Mouse (Mus musculus): ENCODE results near the gene Exoc6b. TPM values are rescaled to one million over a fixed set of nuclear protein-coding genes. Genes with fewer than 3 reads are reported as not detected.

The Exoc6b gene
- polyA plus RNA-seq, 1 experiment from 2014 or later, result 52.2 TPM

DNA sequence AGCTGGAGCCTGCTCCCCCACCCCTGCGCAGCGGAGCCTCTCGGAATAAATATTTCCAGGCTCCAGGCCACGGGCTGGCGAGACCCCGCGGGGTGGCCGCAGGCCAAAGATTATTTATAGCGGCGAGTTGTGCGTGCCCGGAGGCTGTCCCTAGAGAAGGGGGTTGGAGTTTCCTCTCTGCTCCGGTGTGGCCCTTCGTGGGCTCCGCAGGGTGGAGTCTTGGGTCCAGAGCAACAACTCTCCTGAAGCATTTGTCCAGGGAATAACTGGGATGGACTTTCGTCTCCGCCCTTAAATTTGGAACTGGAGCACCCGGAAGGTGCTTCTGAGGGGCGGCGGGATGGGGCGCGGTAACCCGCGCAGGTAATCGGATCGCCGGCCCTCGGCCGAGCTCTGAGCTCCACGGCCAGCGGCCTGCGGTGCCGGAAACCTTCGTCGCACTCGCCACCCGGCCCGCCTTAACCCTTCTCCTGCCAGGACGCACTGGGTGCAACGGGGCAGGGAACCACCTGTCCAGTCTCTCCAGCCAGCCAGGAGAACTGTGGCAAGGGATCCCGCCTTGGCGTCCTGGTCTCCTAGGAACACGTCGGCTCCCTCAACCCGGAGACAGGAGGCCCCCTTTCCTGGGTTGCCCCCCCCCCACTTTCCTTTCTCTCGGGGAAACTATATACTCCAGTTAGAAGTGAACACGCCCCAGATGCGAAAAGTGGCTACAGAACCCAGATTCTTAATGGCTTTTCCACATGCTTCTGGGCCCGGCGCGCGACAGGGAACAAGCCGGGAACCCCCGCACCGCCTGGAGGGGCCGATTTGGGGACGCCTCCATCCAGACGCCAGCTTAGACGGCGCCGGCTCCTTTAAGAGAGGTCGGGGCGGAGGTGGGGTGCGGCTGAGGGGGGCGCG is 484.3 kb downstream of the Exoc6b start:
- Histone ChIP-seq H3K4me3 (replicated peaks) (peak overlapping the region; percentile 50), H3K27me3 (peaks cover 100% of the 10 kb centered on the region), H3K36me3 (no peaks in the 10 kb centered on the region), H3K9ac (replicated peaks) (peak overlapping the region; percentile 58), H3K4me2 (replicated peaks) (peak overlapping the region; percentile 85), H3K4me1 (replicated peaks) (peaks cover 73% of the 10 kb centered on the region), H3K9me3 (no peaks in the 10 kb centered on the region), H3K27ac (no peak overlapping the region)
- no peak for ATAC-seq
- under 1% methylated on average over 66 of the region's 66 CpGs for WGBS

DNA sequence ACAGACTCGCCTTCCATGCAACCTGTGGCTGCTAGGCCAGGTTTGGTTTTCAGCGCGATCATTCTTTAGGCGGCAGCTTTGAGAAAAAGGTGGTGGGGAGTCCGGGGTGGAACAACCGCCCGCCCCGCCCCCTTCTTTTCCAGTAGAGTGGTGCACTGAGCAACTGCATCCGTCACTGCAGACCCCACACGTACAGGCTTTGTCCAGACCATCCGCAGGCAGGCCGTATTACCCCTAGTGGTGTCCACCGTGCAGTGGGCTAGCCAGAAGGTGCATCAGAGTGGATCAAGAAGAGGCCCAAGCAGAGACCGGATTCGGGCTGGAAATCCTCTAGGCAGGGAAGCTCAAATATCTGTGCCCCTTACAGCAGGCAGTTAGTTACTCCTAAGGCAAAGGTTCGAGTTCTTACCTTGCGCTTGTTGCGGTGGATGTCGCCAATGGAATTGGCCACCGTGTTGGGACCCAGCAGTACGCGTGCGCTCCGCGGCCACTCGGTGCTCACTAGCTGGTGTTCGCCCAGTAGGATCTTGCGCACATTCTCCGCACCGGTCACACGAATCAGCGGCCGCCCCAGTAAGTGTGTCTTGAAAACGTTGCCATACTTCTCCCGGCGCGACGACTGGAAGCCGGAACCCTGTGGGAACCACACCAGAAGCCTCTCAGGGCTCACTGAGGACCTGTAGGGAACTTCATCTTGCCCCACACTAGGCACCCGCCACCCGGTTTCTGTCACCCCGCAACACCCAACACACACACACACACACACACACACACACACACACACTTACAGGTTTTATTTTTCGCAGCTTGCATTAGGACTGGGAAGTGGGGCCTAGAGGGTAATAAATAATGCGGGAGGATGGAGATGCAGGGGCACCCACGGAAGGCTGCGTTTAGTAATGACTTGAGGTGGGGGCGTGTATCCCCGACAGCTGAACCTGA is 485.2 kb downstream of the Exoc6b start:
- Histone ChIP-seq H3K36me3 (no peaks in the 10 kb centered on the region), H3K9me3 (no peaks in the 10 kb centered on the region), H3K4me1 (replicated peaks) (peaks cover 64% of the 10 kb centered on the region), H3K4me3 (replicated peaks) (peak overlapping the region; percentile 50), H3K27me3 (peaks cover 100% of the 10 kb centered on the region), H3K27ac (no peak overlapping the region), H3K9ac (replicated peaks) (peak overlapping the region; percentile 58), H3K4me2 (replicated peaks) (peak overlapping the region; percentile 85)
- under 1% methylated on average over 48 of the region's 48 CpGs for WGBS
- ATAC-seq, result peak; percentile 24; the same call in 1 of the 2 replicates

DNA sequence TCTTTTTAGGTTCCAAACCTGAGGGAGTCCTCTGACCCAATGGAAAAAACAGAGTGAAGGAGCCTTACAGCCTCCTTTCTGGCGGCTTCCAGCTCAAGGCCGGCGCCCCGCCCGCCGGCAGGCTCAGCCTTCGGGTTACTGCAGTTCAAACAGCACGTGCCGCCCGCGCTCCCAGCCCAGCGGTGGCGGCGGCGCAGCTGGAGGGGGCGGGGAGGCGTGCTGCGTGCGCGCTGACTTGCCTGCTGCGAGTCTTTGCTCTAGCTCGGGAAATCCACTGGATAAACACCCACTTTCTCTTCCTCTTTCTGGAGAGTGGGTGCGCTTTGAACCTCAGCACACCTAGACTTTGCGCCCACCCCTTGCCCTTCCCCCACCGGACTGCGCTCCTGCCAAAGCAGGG is 485.9 kb downstream of the Exoc6b start:
- peak; percentile 53 for ATAC-seq
- Histone ChIP-seq H3K9me3 (no peaks in the 10 kb centered on the region), H3K9ac (replicated peaks) (no peak overlapping the region), H3K27ac (no peak overlapping the region), H3K36me3 (no peaks in the 10 kb centered on the region), H3K4me3 (replicated peaks) (peak overlapping the region; percentile 50), H3K4me2 (replicated peaks) (peak overlapping the region; percentile 85), H3K27me3 (peaks cover 100% of the 10 kb centered on the region), H3K4me1 (replicated peaks) (peaks cover 57% of the 10 kb centered on the region)
- WGBS, result under 1% methylated on average over 26 of the region's 26 CpGs

DNA sequence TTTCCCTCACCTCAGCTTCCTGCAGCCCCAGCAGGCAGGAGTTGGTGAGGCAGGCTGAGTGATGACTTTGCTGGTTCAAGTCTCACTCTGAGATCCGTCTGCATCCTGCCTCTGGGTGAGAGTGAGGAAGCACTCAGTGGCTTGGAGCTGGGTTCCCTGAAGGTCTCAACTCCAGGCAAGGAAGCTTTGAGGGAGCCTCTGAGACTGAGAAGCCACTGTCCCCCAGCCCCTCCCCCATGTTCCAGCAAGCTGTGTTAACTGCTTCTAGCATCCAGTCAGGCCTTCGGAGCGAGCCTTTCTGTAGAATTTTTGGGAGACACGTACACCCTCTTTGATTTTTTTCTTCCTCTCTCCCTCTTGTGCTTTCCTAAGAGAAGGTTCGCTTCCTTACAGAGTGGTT is 486.5 kb downstream of the Exoc6b start:
- H3K9me3 ChIP-seq, result no peaks in the 10 kb centered on the region
- no peak overlapping the region for H3K27ac ChIP-seq
- H3K4me1 ChIP-seq (replicated peaks), result peaks cover 51% of the 10 kb centered on the region
- 6% methylated on average over 5 of the region's 5 CpGs for WGBS
- no peak overlapping the region for H3K9ac ChIP-seq (replicated peaks)
- peak overlapping the region; percentile 85 for H3K4me2 ChIP-seq (replicated peaks)
- H3K36me3 ChIP-seq, result no peaks in the 10 kb centered on the region
- ATAC-seq, result no peak
- peak overlapping the region; percentile 50; the same call in 1 of the 2 replicates for H3K4me3 ChIP-seq (replicated peaks)
- H3K27me3 ChIP-seq, result peaks cover 100% of the 10 kb centered on the region

DNA sequence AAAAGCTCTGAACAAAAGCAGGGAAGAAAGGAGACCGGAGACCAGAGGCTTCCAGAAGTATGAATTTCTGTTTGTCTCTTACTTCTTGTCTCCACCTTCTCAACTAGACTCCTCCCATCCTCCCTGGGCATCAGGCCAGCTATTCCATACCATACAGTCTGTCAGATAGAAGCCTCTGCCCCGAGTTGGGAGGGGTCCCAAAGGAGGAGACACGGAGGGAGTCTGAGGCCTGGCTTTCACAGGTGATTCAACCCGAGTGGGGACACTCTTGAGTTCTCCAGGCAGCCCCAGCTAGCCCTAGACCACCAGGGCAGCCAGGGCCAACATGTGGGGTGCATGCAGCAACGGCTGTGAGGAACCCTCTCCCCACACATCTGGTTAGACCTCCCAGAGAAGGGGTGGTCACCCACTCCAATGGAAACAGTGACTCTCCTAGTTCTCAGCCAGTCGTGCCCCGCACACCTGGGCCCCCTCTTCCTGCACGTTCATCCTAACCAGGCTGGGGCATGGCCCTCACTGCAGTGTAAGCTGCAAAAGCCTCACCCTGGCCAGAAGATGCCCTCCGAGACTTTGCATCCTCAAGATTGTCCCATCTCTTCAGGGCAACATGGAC is 487.4 kb downstream of the Exoc6b start:
- peaks cover 98% of the 10 kb centered on the region for H3K27me3 ChIP-seq
- no peak overlapping the region for H3K4me2 ChIP-seq (replicated peaks)
- ATAC-seq, result no peak
- H3K27ac ChIP-seq, result no peak overlapping the region
- H3K9ac ChIP-seq (replicated peaks), result no peak overlapping the region
- 61% methylated on average over 9 of the region's 9 CpGs for WGBS
- no peaks in the 10 kb centered on the region for H3K36me3 ChIP-seq
- no peak overlapping the region for H3K4me3 ChIP-seq (replicated peaks)
- peaks cover 42% of the 10 kb centered on the region for H3K4me1 ChIP-seq (replicated peaks)
- H3K9me3 ChIP-seq, result no peaks in the 10 kb centered on the region

DNA sequence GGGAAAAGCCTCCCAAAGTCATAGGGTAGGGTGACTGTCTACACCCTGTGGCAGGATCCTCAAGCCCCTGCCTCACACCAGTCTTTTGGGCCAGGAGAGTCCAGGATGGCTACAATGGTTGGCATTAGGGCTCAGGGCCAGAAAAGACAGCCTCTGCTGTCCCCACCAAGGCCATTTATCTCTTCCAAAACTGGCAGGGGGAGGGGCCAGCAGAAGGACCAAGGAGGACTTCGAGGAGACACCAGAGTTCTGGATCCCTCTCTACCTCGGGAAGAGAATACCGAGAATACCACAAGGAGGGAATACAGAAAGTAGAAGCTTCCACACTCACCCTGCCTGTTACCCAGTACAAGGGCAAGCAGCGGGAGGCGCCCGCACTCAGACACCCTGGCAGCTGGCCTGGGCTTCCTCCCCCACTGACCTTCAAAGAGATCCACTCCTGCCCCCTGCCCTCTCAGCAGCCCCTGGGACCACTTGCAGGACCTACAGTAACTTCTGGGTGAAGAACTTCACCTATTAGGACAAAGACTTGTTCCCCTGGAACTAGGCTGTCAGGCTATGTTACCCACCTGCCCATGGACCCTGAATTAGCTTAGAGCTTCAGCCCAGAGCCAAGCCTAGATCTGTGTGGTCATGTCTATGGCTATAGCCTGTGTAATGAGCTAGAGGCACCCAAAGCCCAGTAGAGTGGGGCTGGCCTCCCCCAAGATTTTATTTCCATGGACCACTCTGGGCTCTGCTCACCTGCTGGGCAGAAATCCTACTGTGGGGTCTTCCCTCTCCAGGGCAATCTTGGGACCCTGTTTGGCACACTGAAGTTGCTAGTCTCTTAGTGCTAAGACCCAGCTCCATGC is 488.1 kb downstream of the Exoc6b start:
- Histone ChIP-seq H3K4me3 (replicated peaks) (no peak overlapping the region), H3K9me3 (no peaks in the 10 kb centered on the region), H3K4me1 (replicated peaks) (peaks cover 35% of the 10 kb centered on the region), H3K27me3 (peaks cover 98% of the 10 kb centered on the region), H3K27ac (no peak overlapping the region), H3K9ac (replicated peaks) (no peak overlapping the region), H3K4me2 (replicated peaks) (no peak overlapping the region), H3K36me3 (no peaks in the 10 kb centered on the region)
- 57% methylated on average over 6 of the region's 6 CpGs for WGBS
- ATAC-seq, result no peak

DNA sequence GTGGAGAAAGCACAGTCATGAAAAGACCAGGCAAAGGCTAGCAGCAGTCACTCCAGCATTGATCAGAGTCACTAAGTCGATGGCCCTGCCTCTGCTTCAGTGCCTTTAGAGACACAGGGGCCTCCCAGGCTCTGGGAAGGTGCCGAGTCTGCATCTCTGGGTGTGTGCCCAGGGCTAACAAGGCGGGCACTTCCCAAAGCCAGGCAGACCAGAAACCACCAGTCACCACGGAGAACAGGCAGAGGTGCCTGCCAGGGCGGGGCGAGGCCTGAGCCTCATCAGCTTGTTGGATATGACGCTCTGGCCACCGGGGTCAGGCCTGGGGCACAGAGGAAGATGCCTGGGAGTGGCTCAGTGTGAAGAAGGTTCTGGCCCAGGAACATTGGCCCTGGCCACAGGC is 489.8 kb downstream of the Exoc6b start:
- H3K27ac ChIP-seq, result no peak overlapping the region
- peaks cover 19% of the 10 kb centered on the region for H3K4me1 ChIP-seq (replicated peaks)
- no peak for ATAC-seq
- H3K36me3 ChIP-seq, result no peaks in the 10 kb centered on the region
- H3K4me3 ChIP-seq (replicated peaks), result no peak overlapping the region
- 65% methylated on average over 8 of the region's 8 CpGs for WGBS
- no peak overlapping the region for H3K9ac ChIP-seq (replicated peaks)
- H3K9me3 ChIP-seq, result no peaks in the 10 kb centered on the region
- no peak overlapping the region for H3K4me2 ChIP-seq (replicated peaks)
- peaks cover 98% of the 10 kb centered on the region for H3K27me3 ChIP-seq

DNA sequence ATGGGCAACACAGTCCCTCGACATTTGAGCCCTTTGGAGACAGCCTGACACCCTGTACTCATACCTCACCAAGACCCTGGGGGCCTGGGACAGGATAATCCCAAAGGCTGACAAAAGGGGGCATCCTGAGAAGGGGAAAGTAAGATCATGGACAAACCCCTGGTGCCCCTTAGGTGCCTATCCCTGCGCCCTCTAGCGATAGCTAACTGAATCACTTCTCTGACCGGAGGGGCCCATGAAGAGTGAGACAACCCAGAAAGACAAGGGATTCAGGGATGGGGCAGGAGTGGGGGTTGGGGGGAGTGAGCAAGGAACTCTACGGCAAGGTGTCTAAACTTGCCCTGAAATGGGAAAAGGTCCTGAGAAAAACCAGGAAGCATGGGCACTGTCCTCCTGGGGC is 490.4 kb downstream of the Exoc6b start:
- no peak for ATAC-seq
- H3K4me2 ChIP-seq (replicated peaks), result no peak overlapping the region
- H3K4me1 ChIP-seq (replicated peaks), result peaks cover 19% of the 10 kb centered on the region
- no peaks in the 10 kb centered on the region for H3K9me3 ChIP-seq
- no peaks in the 10 kb centered on the region for H3K36me3 ChIP-seq
- no peak overlapping the region for H3K9ac ChIP-seq (replicated peaks)
- no peak overlapping the region for H3K27ac ChIP-seq
- no peak overlapping the region for H3K4me3 ChIP-seq (replicated peaks)
- 12% methylated on average over 5 of the region's 5 CpGs for WGBS
- peaks cover 97% of the 10 kb centered on the region for H3K27me3 ChIP-seq

DNA sequence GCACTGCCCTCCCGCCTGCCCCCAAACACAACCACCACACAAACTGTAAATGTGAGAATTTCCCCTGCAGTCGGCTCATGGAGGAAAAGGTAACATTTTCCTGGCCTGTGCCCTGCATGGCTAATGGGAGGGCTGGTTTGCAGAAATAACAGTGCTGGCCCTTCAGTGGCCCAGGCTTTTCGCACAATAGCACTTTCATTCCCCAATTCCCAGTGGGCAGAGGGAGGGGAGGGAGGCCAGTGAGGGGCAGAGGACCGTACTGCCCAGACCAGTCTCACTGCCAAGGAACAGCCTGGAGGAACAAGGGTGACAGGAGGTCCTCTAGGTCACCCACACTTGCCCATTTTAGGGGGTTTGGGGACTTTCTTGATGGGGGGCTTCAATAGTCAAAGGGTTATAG is 491.4 kb downstream of the Exoc6b start:
- no peak for ATAC-seq
- no peak overlapping the region for H3K4me3 ChIP-seq (replicated peaks)
- no peaks in the 10 kb centered on the region for H3K9me3 ChIP-seq
- no peak overlapping the region for H3K9ac ChIP-seq (replicated peaks)
- H3K27ac ChIP-seq, result no peak overlapping the region
- WGBS, result 52% methylated on average over 4 of the region's 4 CpGs
- no peaks in the 10 kb centered on the region for H3K36me3 ChIP-seq
- H3K4me1 ChIP-seq (replicated peaks), result peaks cover 12% of the 10 kb centered on the region; the same call in 1 of the 2 replicates
- H3K27me3 ChIP-seq, result peaks cover 89% of the 10 kb centered on the region
- no peak overlapping the region for H3K4me2 ChIP-seq (replicated peaks)

DNA sequence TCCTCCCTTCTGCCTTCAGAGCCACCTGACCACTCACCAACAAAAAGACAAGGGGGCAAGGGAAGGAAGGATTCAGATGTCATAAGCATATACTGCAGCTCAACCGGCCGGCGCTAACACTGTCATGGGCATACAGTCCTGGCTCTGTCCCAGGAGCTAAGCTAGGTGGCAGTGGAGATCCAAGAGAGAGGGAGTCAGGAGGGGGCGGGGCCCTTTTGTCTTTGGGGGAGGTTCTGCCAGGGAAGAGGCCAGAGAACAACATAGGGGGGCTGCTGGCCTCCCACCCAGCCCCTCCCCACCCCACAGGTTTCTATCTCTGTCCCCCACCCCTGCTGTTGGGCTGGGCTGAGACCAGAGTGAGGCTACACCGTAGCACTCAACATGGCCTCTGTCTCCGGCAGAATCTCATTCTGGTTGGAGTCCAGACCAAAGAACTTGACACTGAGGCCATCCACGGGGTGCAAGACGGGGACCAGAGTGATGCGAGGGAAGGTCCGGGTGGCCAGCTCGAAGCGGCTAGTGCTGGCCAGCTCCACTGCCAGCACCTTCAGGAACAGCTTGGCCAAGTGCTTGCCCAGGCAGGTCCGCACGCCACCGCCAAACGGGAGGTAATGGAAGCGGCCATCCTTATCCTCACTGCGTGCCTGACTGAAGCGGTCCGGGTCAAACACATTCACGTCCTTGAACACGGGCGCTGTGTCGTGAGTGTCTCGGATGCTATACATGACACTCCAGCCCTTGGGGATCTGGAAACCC is 495.2 kb downstream of the Exoc6b start:
- Histone ChIP-seq H3K4me1 (replicated peaks) (peaks cover 22% of the 10 kb centered on the region), H3K4me3 (replicated peaks) (peak overlapping the region; percentile 20), H3K4me2 (replicated peaks) (peak overlapping the region; percentile 46), H3K36me3 (no peaks in the 10 kb centered on the region), H3K9ac (replicated peaks) (no peak overlapping the region), H3K9me3 (no peaks in the 10 kb centered on the region), H3K27me3 (peaks cover 56% of the 10 kb centered on the region), H3K27ac (no peak overlapping the region)
- ATAC-seq, result peak; percentile 80
- 29% methylated on average over 25 of the region's 25 CpGs for WGBS

Measured in midbrain, embryonic 13.5 days (tissue).